Mouse (Mus musculus) adrenal gland, postnatal 10 days (tissue): ENCODE measurements around the gene Pde12. TPM values are rescaled to one million over a fixed set of nuclear protein-coding genes. Genes with fewer than 3 reads are reported as not detected.

ENCODE experiments used
- DNase-seq: peaks from one replicate; pipeline ENCODE4 v3.0.0; 2021; ENCODE audit warnings: mixed read lengths
- microRNA-seq: library from miRNA; unstranded; fragments of <30 nt; microRNA quantifications from one replicate; pipeline ENCODE4 v1.2.0, GENCODE M21; 2021
- total RNA-seq, 2 experiments: library from RNA; stranded (reverse); gene quantifications; 2 replicates each; pipeline ENCODE4 v1.2.3; 2021

The Pde12 gene
- total RNA-seq, 2 experiments from 2014 or later, result 7.5 to 8.5 TPM

DNA sequence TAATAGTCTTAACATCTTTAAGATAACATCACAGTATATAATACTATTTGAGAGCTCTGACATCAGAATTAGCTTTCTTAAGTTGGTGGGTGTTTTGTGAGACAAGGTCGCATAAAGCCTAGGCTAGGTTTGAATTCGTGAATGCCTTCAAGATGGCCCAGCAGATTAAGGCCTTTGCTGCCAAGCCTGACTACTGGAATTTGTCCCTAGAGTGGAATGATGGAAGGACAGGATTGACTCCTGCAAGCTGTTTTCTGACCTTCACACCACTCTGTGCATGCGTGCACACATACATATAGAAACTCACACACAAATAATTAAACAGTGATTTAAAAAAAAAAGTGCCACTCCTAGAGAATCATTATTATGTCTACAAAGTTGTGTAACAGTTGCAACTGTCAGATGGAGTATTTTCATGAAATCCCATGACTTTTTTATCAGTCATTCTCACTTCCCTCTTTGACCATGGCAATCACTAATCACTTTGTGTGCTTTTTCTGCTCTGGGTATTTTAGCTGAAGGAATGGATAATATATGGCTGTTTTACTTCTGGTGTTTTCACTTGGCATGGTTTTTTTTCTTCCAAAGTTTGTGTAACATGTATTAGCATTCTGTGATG lies 26.6 kb downstream of the Pde12 start:
- no peak for DNase-seq

DNA sequence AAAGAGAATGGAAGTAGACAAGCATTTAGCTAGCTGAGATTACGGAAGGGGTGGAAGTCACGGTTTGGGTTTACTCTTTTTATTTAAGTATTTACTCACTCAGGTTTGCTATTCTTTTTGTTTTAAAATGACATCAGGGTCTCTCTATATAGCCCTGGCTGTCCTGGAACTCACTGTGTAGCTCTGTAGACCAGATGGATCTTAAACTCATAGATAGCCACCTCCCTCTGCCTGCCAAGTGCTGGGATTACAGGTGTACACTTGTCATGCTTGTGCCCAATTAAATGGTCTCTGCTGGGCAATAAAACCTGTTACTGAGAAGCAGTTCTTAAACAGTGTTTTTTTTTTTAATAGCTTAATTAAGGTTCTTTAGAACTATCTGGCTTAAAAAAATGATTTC lies 29.7 kb downstream of the Pde12 start:
- DNase-seq, result no peak

DNA sequence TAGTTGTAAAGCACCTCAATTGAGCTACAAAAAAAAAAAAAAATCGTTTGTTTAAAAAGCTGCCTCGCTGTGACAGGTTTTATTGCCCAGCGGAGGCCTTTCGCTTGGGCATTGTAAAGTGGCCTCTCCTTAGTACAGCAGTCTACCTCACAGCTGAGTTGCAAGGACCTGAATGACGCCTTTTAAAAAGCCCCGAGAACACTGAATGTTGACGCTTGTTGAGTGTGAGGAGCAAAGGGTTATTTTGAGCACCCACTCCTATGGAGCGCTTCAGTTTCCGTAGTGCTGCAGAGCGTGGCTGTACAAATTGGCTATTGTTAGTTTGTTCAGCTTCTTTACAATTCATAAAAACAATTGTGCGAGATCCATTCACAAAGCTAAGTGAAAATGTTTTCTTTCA lies 30.4 kb downstream of the Pde12 start:
- no peak for DNase-seq

DNA sequence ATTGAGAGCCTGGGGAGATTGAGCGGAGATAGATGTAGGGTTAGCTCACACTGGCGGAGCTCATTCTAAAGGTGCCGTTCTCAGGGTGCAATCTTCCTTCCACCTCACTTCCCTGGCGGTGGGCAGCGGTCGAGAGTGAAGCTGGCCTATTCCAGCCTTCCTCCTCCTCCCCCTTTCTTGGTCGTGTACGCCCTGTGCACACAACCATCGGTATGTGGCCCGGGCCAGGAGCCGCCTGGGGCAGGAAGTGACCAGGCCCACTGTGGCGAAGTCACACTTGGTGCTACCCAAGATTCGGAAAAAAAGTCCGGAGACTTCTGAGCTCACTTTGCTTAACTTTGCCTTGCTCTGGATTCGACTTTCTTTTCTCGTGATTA lies 31.0 kb downstream of the Pde12 start:
- peak; percentile 71 for DNase-seq

DNA sequence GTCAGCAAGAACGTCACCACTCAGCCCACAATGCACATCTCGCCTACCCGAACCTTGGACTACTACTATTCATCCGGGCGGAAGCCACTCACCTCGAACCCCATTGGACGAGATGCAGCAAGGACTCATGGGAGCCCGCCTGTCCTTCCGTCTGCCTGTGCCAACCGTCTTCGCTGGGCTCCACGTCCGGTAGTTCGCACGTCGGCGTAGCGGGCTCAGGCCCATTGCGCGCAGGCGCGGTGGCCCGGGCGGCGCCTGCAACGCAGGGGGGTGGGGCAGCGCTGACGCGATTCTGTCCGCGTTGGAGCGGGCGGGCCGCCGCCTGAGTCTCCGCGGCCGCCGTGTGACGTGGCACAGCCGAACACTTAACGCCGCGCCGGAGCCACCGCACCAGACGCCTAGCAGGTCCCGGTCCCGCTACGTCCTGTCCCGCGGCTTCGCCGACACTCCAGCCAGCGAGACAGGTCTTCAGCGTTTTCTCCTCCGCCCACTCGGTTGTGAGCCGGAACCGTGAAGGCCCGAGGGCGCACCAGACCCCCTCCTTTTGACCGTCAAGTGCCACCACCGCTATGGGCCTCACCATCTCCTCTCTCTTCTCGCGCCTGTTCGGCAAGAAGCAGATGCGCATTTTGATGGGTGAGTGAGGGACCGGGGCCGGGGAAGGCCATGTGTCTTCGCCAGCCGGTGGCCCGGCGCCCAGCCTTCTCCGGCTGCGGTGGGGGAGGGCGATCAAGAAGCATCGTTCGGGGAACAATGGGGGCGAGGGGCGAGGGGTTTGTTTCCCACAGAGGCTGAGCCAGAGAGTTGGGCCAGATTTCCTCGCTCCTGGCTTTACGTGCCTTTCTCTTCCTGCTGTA lies 31.6 kb downstream of the Pde12 start, which contains the start of gene Arf4:
TSS of gene Arf4 (plus strand) at position 224 of the 857 bp plus-strand sequence.
- DNase-seq, result peak; percentile 99

DNA sequence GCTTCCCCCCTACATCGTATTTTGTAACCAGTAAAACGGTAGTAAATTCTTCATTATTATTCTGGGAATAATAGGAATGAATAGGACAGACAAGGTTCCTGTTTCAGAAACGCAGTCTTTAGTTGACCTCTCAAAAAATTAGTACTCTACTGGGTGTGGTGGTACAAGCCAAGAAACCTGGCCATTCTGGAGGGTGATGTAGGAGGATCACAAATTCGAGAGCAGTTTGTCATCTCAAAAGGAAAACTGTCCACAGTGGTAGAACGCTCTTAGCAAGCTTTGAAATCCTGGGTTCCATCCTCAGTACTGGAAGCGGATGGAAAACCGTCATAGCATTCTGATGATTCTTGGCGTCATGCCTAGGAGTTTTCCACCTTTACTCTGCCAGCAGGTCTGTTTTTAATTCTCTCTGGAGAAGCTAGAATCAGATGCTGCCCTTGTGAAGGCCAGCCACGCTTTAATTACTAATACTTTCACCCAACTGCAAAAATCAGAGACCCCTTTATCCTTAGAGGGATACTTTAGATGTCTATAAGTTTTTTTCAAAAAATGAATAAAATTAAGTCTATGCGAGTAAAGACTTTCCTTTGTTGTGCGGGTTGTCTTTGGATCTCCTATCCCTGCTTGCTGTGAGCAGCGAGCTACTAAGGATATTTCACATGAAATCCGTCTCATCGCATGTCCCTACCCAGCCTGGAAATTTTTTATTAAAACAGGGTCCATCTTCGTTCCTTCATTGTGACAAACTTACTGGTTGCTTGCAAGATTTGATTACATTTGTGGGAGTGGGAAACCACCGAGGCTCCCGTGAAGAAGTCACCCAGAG lies 32.4 kb downstream of the Pde12 start:
- peak; percentile 59 for DNase-seq

DNA sequence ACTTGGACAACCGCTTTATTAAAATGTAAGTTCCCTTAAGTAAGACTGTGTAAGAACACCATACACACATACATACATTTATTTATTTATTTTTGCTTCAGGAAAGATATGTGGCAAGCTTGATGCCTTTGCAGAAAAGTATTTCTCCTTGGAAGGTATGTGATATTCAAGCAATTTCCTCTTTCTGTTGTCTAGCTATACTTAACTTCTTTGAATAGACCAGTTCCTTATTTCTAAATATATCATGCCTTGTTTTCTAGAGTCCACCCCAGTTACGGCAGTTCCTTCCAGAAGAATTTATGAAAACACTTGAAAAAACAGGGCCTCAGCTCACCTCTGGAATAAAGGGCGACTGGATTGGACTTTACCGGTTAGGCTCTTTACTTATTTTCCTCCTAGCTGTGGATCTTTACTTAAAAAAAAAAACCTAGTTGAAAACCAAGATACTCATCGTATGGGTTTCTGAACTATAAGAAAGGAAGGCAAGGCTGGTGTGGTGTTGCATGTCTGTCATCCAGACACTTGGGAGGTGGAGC lies 43.0 kb downstream of the Pde12 start:
- no peak for DNase-seq

DNA sequence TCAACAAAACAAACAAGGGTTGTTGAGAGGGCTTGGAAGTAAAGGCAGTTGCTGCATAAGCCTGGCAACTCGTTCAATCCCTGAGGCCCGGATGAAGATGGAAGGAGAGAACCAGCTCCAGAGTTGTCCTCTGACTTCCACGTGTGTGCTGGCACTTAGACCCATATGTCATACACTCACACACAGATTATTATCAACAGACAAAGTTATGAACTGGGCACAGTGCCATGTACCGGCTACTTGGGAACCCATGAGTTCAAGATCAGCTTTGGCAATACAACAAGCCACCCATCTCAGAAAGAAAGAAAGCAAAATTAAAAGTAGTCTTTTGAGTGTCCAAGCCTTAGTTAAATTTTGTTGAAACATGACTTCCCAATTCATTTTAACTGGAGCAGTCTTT lies 44.4 kb downstream of the Pde12 start:
- DNase-seq, result no peak

DNA sequence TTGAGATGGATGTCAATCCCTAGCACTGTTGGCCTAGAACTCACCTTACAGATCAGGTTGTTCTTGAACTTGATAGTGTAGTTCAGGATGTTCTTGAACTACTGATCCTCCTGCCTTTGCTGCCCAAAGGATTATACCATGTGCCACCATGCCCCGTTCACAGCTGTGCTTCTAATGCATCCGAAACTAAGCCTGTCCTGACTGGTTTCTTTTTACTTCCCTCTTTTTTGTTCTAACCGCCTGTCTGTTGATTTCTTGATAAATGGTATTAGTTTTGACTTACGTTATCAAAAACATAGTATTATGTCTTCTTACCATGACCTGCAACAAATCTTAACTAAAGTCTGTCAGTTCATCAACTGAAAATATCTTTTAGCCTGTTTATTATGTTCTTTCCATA lies 59.0 kb downstream of the Pde12 start:
- DNase-seq, result no peak

Small RNA genes lying within 50 kb of the gene (microRNA-seq; reads per million reads assigned to microRNA genes)
- gene Mir7672, result 1.8 reads per million

Other genes with a start within 250 kb of the Pde12 start
- gene Slmap, start 135.0 kb downstream of the Pde12 start, total RNA-seq, result 100 to 1,000 TPM in 1 of 2 experiments, 10 to 100 TPM in 1; 96.7 to 114 TPM
- 10 to 100 TPM; 31.8 to 36.1 TPM for gene Dennd6a, start 96.0 kb downstream of the Pde12 start, total RNA-seq
- 100 to 1,000 TPM; 168 to 191 TPM for gene Arf4, start 31.8 kb downstream of the Pde12 start, total RNA-seq
- gene Dnah12, start 23.4 kb upstream of the Pde12 start, total RNA-seq, result under 1 TPM in 1 of 2 experiments, not detected in 1; 0.03 TPM
- 1 to 10 TPM in 1 of 2 experiments, under 1 TPM in 1; 0.45 to 4.8 TPM for gene Asb14, start 224.7 kb upstream of the Pde12 start, total RNA-seq